Mouse (Mus musculus) layer of hippocampus, adult 2 months (tissue): ENCODE measurements around the gene Kansl1l. TPM values are rescaled to one million over a fixed set of nuclear protein-coding genes. Genes with fewer than 3 reads are reported as not detected.
A peak's percentile ranks its signal among the peaks of the same experiment; 100 is the strongest.

Experiments
- DNase-seq, 2 experiments: peaks; one replicate each; pipeline ENCODE4 v3.0.0; 2022; ENCODE audit warnings: low spot score in 2 of 2
- H3K27ac ChIP-seq: fragments of 200-600 bp; 2 replicates; pipeline ENCODE4 v1.8.1; 2022
- H3K4me3 ChIP-seq: fragments of 200-600 bp; 2 replicates; pipeline ENCODE4 v1.8.1; 2022; ENCODE audit warnings: mild to moderate bottlenecking
- CTCF ChIP-seq: fragments of 200-600 bp; conservative IDR thresholded peaks from 2 replicates; pipeline ENCODE4 v1.8.1; 2022; ENCODE audit warnings: antibody characterized with exemption, mild to moderate bottlenecking, moderate library complexity
- total RNA-seq, 2 experiments: library from RNA; stranded (reverse); gene quantifications; 2 replicates each; pipeline ENCODE4 v1.2.3; 2021

Gene Kansl1l
- total RNA-seq, 2 experiments from 2014 or later, result 20.3 TPM

DNA sequence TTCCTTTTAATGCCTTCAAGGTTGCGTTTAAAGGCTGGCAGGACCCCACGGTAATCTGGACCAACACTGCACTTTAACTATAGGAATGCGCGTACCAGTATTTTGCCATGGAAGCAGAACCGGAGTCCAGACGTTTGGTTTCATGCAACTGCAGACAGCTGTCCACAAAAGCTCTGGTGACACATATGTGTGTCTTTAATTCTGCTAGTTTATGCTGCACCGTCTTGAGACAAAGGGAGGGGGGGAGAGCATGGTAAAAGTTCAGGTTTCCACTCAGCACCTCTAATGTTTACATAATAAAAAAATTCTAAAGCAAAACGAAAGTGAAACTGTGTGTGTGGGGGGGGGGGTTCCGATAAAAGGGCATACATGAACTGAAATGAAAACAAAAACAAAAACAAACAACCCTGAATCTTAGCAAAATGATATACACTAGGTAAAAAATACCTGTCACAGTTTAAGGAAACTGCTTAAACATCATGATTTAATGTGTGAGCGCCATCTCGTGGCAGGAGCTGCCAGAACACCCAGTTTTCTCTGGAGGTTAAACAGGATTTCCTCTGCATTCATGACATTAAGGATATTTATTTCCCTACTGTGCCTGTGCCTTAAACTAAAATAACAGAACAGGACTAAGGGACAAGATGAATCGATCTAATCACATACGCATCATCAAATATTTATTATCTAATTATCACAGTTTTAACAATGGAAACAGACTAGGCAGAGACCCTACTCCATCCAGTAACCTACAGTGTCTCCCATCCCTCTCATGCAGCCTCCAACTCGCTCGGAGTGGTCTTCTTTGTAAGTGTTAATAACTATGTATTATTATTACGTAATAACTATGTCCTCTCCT is 21.1 kb upstream of the Kansl1l start:
- TF ChIP-seq CTCF, result peak; percentile 91
- peak; percentile 57 to 78 for DNase-seq
- H3K27ac ChIP-seq, result no peak overlapping the region
- H3K4me3 ChIP-seq, result peak overlapping the region; percentile 34

DNA sequence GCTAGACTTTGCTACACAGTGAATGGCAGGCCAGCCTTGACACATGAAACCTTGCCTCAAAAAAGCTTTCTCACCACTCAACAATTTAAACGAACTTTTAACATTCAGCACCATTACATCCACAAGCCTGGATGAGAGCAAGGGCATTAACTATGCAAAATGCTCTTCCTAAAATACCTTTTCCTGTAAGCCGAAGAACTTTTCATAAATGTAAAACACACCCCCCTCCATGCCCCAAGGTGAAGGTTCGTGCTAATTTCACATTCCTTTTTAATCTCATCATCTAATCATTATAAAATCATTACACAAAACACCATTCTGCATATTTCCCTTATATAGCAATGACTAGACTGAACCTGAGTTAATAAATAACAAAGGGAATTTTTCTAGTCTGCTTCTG is 19.8 kb upstream of the Kansl1l start:
- DNase-seq, result no peak
- Histone ChIP-seq H3K27ac (no peak overlapping the region), H3K4me3 (no peak overlapping the region)
- no peak for TF ChIP-seq CTCF

DNA sequence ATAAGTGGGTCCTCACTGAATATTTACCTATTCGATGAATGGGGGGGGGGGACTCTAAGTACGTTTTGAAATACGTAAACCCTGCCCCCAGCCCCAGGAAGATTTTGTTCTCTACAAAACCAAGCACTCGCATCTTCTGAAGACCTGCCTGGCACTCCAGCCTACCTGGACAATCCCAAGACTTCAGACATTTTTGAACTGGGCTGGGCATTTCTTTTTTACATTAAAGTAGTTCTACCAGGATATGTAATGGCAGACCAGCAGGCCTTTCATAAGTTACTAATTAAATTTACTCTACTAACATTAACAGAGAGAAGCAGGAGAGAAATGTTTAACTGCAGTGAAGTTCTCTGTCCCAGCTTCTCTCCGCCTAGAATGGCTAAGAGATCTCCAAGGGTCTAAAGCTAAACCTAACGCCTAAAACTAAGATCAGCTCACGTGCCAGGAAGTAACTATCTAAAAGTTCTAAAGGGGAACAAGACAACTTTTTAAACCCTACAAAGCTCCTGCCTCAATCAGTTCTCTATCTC is 15.3 kb upstream of the Kansl1l start:
- Histone ChIP-seq H3K4me3 (no peak overlapping the region), H3K27ac (no peak overlapping the region)
- DNase-seq, result no peak
- TF ChIP-seq CTCF, result no peak

DNA sequence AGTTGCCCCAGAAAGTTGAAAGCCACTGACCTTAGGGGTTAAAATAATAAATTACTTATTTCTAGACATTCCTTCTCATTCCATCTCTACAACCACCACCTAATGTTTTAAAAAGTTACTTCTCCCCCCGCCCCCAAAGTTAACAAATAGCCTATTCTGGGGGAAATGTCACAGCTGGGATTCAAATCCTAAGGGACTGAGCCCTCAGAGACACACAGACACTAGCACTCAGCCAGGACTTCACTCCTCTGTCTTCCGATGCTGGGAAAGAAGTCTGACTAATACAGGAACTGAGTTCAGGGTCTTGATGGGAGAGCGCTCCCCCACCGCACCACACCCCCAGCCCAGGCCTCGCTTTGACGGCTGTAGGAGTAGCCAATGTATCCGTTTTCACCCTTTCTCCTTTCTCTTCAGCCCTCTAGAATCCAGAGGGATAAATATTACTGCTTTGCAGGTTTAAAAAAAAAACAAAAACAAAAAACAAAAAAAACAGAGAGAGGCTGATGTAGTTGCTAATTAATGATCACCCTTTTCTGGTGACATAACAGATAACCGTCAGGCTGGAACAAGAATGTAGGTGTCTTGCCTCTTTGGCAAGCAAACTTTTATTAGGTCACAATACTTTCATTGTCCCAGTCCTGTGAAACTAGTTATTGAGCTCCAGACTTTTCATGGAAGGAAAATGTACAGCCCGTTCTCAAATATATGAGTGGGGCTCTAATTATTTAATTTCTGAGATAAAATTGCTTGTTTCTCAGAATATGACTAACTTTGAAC is 14.7 kb upstream of the Kansl1l start:
- DNase-seq, result no peak
- Histone ChIP-seq H3K27ac (no peak overlapping the region), H3K4me3 (no peak overlapping the region)
- TF ChIP-seq CTCF, result no peak

DNA sequence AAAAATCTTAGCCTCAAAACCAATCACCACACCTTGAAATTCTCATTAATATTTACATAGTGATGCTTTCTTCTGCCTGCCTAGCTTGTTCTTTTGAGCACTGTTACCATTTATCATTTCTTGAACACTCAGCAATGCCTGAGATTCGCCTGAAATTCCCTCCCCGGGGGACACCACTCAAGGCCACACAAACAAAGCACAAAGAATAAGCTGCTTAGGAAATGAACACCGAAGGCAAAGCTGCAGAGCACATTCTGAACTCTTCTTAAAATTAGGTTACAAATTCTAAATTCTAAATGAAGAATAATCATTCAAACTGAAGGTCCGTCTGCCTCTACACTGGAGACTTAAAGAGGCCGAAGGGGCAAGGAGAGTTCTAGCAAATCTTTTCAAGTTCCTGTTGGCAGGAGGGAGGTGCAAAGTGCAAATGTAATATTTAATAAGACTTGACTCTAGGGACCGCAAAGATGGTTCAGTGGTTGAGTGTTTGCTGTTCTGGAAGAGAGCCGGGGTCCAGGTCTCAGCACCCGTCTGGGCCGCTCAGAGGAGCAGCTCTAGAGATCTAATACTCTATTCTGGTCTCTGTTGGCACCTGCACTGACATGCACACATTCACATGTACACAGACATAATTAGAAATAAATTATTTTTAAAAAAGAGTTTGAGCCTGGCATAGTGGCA is 12.2 kb upstream of the Kansl1l start:
- DNase-seq, result no peak
- Histone ChIP-seq H3K27ac (no peak overlapping the region), H3K4me3 (no peak overlapping the region)
- no peak for TF ChIP-seq CTCF

DNA sequence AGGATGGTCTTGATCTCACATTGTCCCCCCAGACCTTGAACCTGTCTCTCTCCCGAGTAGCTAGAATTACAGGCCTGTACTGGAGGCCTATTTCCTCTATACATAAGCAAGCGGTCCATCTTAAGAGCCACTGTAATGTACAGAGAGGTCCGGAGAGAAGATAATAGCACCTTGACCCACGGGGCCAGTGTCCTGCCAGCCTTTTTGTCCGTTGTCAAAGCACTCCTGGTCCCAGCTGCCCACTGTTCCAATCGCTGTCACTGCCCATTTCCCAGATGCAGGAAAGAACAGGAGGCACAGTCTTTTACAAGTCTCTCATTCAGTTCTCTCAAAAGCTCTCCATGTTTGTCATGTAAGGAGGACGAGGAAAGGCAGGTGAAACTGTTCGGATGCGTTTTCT is 4.6 kb upstream of the Kansl1l start:
- DNase-seq, result no peak
- H3K4me3 ChIP-seq, result no peak overlapping the region
- no peak for TF ChIP-seq CTCF

DNA sequence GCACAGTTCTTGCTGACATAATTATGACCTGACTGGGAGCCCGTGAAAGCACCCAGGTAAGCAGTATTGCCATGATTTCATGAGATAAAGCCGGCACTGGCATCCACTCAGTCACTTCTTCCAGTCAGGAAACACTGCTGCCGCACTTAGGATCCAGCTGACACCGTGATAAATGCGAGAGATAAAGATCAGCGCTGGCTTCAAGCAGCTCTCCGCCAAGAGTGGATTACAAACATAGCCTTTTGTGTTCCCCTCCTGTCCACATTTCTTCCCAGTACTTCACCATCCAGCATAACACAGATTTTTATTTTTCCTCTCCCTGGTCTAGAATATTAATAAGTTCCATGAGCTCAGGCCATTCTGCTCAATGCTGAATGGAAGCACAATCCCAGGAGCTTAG is 2.9 kb upstream of the Kansl1l start:
- H3K27ac ChIP-seq, result no peak overlapping the region
- H3K4me3 ChIP-seq, result no peak overlapping the region
- DNase-seq, result no peak
- TF ChIP-seq CTCF, result no peak

More for the DNA sequence above, 4.6 kb upstream of the Kansl1l start:
- H3K27ac ChIP-seq, result no peak overlapping the region

DNA sequence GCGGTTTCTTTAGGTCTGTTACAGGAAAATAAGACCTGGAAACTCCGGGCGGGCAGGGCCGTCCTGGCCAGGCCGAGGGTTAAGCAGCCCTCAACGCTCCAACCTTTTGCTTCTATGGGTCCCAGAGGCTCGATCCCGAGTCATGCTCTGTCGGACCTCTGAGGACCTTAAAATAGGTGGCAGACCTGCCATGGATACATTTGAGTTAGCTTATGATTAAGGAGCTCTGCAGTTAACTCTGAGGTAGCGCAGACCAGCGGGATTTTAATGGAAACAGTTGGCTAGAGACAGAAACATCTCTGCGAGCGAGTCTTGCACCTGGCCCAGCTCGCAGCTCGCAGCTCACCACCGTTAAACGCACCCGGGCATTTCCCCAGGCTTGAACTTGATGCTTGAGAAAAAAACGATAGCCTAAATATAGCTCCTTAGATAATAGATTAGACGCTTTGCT is 528 bp upstream of the Kansl1l start:
- Histone ChIP-seq H3K4me3 (peak overlapping the region; percentile 89), H3K27ac (peak overlapping the region; percentile 98)
- no peak for DNase-seq
- no peak for TF ChIP-seq CTCF

DNA sequence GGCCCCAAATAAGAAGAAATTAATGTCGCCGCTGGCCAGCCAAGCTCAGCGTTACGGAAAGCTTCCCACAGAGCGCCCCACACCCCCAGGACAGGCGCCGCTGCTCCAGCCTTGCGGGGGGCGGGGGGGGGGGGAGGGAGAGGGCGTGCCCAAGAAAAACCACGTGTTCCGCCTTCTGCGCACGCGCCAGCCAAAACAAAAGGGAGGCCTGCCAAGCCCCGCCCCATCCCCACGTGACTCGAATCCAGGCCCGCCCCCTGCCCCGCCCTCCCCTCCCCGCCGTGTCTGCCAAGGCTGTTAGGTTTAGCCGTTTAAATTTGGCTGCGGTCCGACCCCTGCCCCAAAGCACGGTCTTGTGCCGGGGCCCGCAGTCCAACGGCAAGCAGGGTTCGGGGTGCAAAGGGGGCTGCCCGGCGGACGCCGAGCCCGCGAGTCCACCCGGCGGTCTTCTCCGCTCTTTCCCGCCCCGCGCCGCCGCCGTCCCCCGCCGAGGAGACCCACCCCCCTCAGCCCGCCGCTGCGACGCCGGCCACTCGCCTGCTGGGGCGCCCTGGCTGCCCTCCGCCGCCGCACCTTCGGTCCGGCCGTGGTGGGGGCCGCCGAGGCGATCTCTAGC is 417 bp downstream of the Kansl1l start:
- peak; percentile 93 to 97 for DNase-seq
- H3K27ac ChIP-seq, result peak overlapping the region; percentile 98
- no peak for TF ChIP-seq CTCF

DNA sequence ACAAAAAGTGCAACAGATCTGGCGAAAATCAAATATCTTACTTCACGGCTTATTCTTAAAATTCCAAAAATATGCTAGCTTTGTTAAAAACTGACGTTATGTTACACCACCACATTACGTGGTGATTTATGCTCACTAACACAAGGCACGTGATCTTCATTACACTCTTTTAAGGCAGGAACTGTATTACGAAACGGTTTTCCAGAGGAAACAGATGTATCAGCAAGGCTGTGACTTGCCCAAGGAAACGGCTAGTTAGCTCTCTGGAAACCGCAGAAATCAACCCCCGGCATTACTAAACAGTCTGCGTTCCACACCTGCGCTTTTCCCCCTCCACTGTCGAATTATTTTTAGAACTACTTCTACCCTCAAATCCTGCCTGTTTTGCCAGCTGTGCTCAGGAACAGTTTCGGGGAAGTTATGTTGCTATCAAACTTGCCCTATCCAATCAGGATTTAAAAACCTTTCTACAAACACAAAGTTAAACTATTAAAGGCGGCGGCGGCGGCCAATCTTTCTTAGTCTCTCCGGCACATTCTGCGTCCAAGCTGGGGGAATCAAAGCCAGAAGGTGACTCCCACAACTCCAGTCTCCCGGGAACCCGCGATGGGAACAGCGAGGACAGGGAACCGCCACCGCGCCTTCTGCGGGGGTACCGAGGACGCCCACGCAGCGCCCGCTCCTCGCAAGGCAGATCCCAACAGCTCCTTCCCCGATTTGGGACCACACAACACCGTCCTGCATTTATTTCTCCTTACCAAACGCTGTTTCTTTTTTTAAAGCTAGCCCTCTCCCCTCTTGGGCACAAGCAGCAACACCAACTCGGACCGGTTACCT is 1.2 kb downstream of the Kansl1l start:
- peak overlapping the region; percentile 89 for H3K4me3 ChIP-seq
- no peak for TF ChIP-seq CTCF
- DNase-seq, result peak; percentile 75 to 78
- H3K27ac ChIP-seq, result peak overlapping the region; percentile 98

More for the DNA sequence above, 417 bp downstream of the Kansl1l start:
- peak overlapping the region; percentile 89 for H3K4me3 ChIP-seq

DNA sequence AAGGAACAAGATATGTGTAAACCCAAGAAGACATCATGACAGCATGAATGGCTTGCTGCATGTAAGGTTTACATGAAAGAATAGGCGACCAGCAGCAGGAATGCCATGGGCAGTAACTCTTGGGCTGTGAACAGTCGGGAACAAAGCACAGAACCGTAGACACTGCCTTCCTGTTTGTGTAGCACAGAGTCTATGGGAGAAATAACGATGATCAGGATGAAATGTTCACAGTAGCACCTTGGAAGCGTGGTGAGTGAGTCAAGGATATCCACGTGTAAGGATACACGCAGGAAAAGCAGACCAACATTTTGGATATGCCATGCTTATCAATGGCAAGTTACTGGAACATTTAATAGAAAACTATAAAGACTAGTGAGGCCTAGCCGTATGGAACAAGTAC is 2.6 kb downstream of the Kansl1l start:
- no peak for TF ChIP-seq CTCF
- peak overlapping the region; percentile 89; the same call in 1 of the 2 replicates for H3K4me3 ChIP-seq
- H3K27ac ChIP-seq, result peak overlapping the region; percentile 98; the same call in 1 of the 2 replicates
- DNase-seq, result no peak

DNA sequence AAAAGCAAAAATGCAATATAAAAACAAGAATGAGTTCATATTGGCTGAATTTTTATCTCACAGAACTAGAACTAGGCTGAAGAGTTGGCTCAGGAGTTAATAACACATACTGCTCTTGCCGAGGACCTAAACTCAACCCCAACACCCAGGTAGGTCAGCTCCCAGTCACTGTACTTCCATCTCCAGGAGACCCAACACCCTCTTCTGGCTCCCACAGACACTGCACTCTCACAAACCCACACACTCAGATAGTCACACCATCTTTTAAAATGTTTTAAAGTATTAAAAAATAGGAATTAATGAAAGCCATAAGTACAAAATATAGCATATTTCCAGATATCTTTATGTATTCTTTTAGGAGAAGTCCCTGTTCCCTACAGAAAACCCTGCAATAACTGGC is 4.2 kb downstream of the Kansl1l start:
- no peak for DNase-seq
- peak; percentile 28; the same call in 1 of the 2 replicates for TF ChIP-seq CTCF

More for the DNA sequence above, 4.2 kb downstream of the Kansl1l start:
- no peak overlapping the region for H3K27ac ChIP-seq
- no peak overlapping the region for H3K4me3 ChIP-seq
